22 mouse cellular contexts compared by ENCODE assay signal in the genomic region with DNA sequence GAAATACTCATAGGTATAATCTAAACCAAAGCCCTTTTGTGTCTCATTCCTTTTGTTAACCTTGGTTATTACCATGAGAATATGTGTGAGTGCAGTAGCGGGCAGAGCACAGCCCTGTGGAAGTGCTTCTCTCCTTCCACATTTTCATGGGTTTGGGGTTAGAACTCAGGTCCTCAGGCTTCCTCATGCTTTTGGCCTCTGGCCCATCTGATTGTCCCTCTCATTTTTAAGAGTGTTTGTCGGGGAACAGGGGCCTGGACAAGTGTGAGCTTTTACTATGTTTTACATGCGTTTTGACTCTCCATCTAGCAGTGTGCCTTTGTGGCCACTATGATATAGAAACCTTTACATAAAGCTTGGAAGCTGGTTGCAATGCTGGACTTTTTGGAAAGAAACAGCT.
DNase-seq lines count a peak whose midpoint lies in the region; ATAC-seq and TF ChIP-seq lines count a peak whose summit lies in the region.
"Had no signal": no experiment of that assay in that cellular context is flagged by ENCODE, and none has a peak within 500 bp of the region (broad histone marks: within the 10 kb centered on the region; RNA-seq: fewer than 3 reads in every experiment).

No protein-coding gene starts in this region.

- H3K9ac ChIP-seq in forebrain, embryonic 15.5 days (replicated peaks) = no peak overlapping the region
- H3K9ac ChIP-seq in intestine, embryonic 16.5 days (ENCODE audit: low read depth, low read length) = no peak overlapping the region
- H3K9ac ChIP-seq in intestine, postnatal 0 days (ENCODE audit: low read depth, low read length) = no peak overlapping the region
- H3K9ac ChIP-seq in lung, embryonic 15.5 days = no peak overlapping the region
- H3K9ac ChIP-seq: embryonic facial prominence, embryonic 15.5 days; heart, embryonic 13.5 days; hindbrain, embryonic 12.5 days had no signal

- H3K4me1 ChIP-seq in forebrain, embryonic 10.5 days = no peaks in the 10 kb centered on the region; the same call in 1 of the 2 replicates
- no peaks in the 10 kb centered on the region for H3K4me1 ChIP-seq in forebrain, embryonic 15.5 days
- no peaks in the 10 kb centered on the region for H3K4me1 ChIP-seq in intestine, embryonic 16.5 days (ENCODE audit: control insufficient read depth, insufficient read depth, low read length)
- no peaks in the 10 kb centered on the region for H3K4me1 ChIP-seq in intestine, postnatal 0 days (replicated peaks; ENCODE audit: control insufficient read depth, insufficient read depth, low read length)
- no peaks in the 10 kb centered on the region for H3K4me1 ChIP-seq in lung, embryonic 15.5 days
- H3K4me1 ChIP-seq: hindbrain, embryonic 12.5 days had no signal

- H3K4me2 ChIP-seq in forebrain, embryonic 15.5 days (replicated peaks) = no peak overlapping the region
- no peak overlapping the region for H3K4me2 ChIP-seq in intestine, embryonic 16.5 days (ENCODE audit: low read depth, low read length)
- H3K4me2 ChIP-seq in intestine, postnatal 0 days (replicated peaks; ENCODE audit: low read depth) = no peak overlapping the region
- no peak overlapping the region for H3K4me2 ChIP-seq in lung, embryonic 15.5 days
- H3K4me2 ChIP-seq: embryonic facial prominence, embryonic 15.5 days; heart, embryonic 13.5 days; hindbrain, embryonic 12.5 days had no signal

- DNase-seq in forebrain, embryonic 10.5 days (ENCODE audit: extremely low spot score, low spot score) = no peak
- no peak for DNase-seq in lung, postnatal 25 days (ENCODE audit: low spot score)
- DNase-seq in NIH3T3 (ENCODE audit: low read depth) = peak; percentile 5
- no peak for DNase-seq in left cerebral cortex, postnatal 25 days (ENCODE audit: low spot score in 2 of 2)
- DNase-seq: adrenal gland, postnatal 10 days; cerebellum, adult 11 months; cerebellum, adult 8-10 months; cerebellum, postnatal 25 days; gastrocnemius, adult 2 months; gastrocnemius, postnatal 25 days; heart, postnatal 4 days had no signal

- H3K4me3 ChIP-seq in forebrain, embryonic 10.5 days = no peak overlapping the region
- no peak overlapping the region for H3K4me3 ChIP-seq in forebrain, embryonic 15.5 days
- H3K4me3 ChIP-seq in intestine, embryonic 16.5 days (ENCODE audit: low read length) = no peak overlapping the region
- H3K4me3 ChIP-seq in intestine, postnatal 0 days (ENCODE audit: low read depth, low read length) = no peak overlapping the region
- H3K4me3 ChIP-seq in lung, embryonic 15.5 days = no peak overlapping the region
- H3K4me3 ChIP-seq: embryonic facial prominence, embryonic 15.5 days; erythroblast, embryonic 14.5 days; gastrocnemius, adult 2 months; heart, embryonic 13.5 days; hindbrain, embryonic 12.5 days had no signal

- no peaks in the 10 kb centered on the region for H3K36me3 ChIP-seq in forebrain, embryonic 10.5 days (replicated peaks)
- no peaks in the 10 kb centered on the region for H3K36me3 ChIP-seq in forebrain, embryonic 15.5 days
- no peaks in the 10 kb centered on the region for H3K36me3 ChIP-seq in intestine, embryonic 16.5 days (ENCODE audit: control insufficient read depth, insufficient read depth, low read length)
- no peaks in the 10 kb centered on the region for H3K36me3 ChIP-seq in intestine, postnatal 0 days (ENCODE audit: control insufficient read depth, insufficient read depth)
- no peaks in the 10 kb centered on the region for H3K36me3 ChIP-seq in lung, embryonic 15.5 days
- H3K36me3 ChIP-seq: embryonic facial prominence, embryonic 15.5 days; heart, embryonic 13.5 days; hindbrain, embryonic 12.5 days had no signal

- no peaks in the 10 kb centered on the region for H3K9me3 ChIP-seq in forebrain, embryonic 10.5 days
- no peaks in the 10 kb centered on the region for H3K9me3 ChIP-seq in forebrain, embryonic 15.5 days
- no peaks in the 10 kb centered on the region for H3K9me3 ChIP-seq in intestine, embryonic 16.5 days (ENCODE audit: control insufficient read depth, low read length)
- H3K9me3 ChIP-seq in intestine, postnatal 0 days (ENCODE audit: control insufficient read depth) = no peaks in the 10 kb centered on the region
- no peaks in the 10 kb centered on the region for H3K9me3 ChIP-seq in lung, embryonic 15.5 days
- H3K9me3 ChIP-seq: embryonic facial prominence, embryonic 15.5 days; heart, embryonic 13.5 days; hindbrain, embryonic 12.5 days had no signal

- no peak for TF ChIP-seq CTCF in intestine, postnatal 0 days (IDR thresholded peaks at IDR 0.05; ENCODE audit: low read depth)

- no peaks in the 10 kb centered on the region for H3K27me3 ChIP-seq in forebrain, embryonic 10.5 days (ENCODE audit: poor library complexity, severe bottlenecking)
- no peaks in the 10 kb centered on the region for H3K27me3 ChIP-seq in forebrain, embryonic 15.5 days
- H3K27me3 ChIP-seq in intestine, embryonic 16.5 days (replicated peaks; ENCODE audit: control insufficient read depth, insufficient read depth, low read length) = no peaks in the 10 kb centered on the region
- H3K27me3 ChIP-seq in intestine, postnatal 0 days (replicated peaks; ENCODE audit: control insufficient read depth, insufficient read depth, low read length) = no peaks in the 10 kb centered on the region
- H3K27me3 ChIP-seq in lung, embryonic 15.5 days = no peaks in the 10 kb centered on the region
- H3K27me3 ChIP-seq: embryonic facial prominence, embryonic 15.5 days; heart, embryonic 13.5 days; hindbrain, embryonic 12.5 days had no signal

- WGBS in forebrain, embryonic 10.5 days = 79% methylated on average over 3 of the region's 3 CpGs
- 68% methylated on average over 3 of the region's 3 CpGs for WGBS in forebrain, embryonic 15.5 days
- WGBS in intestine, embryonic 16.5 days = 67% methylated on average over 3 of the region's 3 CpGs
- WGBS in intestine, postnatal 0 days = 75% methylated on average over 3 of the region's 3 CpGs
- WGBS in lung, embryonic 15.5 days = 46% methylated on average over 3 of the region's 3 CpGs

- no peak for ATAC-seq in forebrain, embryonic 15.5 days (replicated peaks)
- ATAC-seq in intestine, embryonic 16.5 days = no peak
- ATAC-seq in intestine, postnatal 0 days = no peak
- no peak for ATAC-seq in lung, embryonic 15.5 days (ENCODE audit: borderline replicate concordance, extremely low read depth, low FRiP score, low TSS enrichment)
- ATAC-seq: forebrain, embryonic 16.5 days; hindbrain, embryonic 16.5 days; inflammation-experienced regulatory T-cells, adult 6 months had no signal

- intact Hi-C loops in left cerebral cortex, postnatal 25 days (cut with DNase I) = no loop called here

- 0 out of 2 replicates have a peak overlapping the region, but pooled peaks have one; percentile 5 for H3K27ac ChIP-seq in forebrain, embryonic 10.5 days
- no peak overlapping the region for H3K27ac ChIP-seq in forebrain, embryonic 15.5 days (replicated peaks)
- H3K27ac ChIP-seq in intestine, embryonic 16.5 days (ENCODE audit: low read length) = 0 out of 2 replicates have a peak overlapping the region, but pooled peaks have one; percentile 20
- no peak overlapping the region for H3K27ac ChIP-seq in intestine, postnatal 0 days (ENCODE audit: low read depth, low read length)
- peak overlapping the region; percentile 7; the same call in 1 of the 2 replicates for H3K27ac ChIP-seq in lung, embryonic 15.5 days
- H3K27ac ChIP-seq: embryonic facial prominence, embryonic 15.5 days; gastrocnemius, adult 2 months; heart, embryonic 13.5 days had no signal

Comparison
In these comparisons a context has a peak if more than half of its experiments do, and no peak if none do; other contexts are left out.
1. H3K27ac ChIP-seq: peak in forebrain, embryonic 10.5 days (single experiment), intestine, embryonic 16.5 days (single experiment) and lung, embryonic 15.5 days (single experiment); none in forebrain, embryonic 15.5 days (single experiment) and intestine, postnatal 0 days (single experiment).